Mouse (Mus musculus): ENCODE results near the gene Gm20388.

DNA sequence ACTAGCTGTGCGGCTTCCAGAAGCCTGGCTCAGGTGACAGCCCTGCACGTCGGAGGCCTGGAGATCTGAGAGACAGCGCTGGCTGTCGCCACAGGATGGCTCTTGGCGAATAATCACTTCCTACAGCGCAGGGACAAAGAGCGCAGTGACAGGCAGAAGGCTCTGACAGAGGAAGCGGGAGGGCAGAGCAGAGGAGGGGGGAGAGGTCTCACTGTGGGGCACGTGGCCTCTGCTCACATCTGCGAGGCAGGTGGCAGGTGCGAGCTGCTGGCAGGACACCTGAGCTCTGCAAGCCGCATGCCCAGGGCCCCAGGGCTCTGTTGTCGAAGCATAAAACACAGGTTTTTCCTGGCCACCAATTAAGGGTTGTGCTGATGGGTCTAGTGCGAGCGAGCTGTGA, 396.5 kb downstream of the Gm20388 start:
- TF ChIP-seq CTCF (IDR thresholded peaks at IDR 0.05; ENCODE audit: borderline replicate concordance, insufficient read depth, low read depth, low read length) (no peak), POLR2A (IDR thresholded peaks at IDR 0.05; ENCODE audit: borderline replicate concordance, insufficient read depth, low read length) (no peak)
